Mouse (Mus musculus) lung, adult 2 months (tissue): Measurements from ENCODE around the gene Ext2. TPM values are rescaled to one million over a fixed set of nuclear protein-coding genes. Genes with fewer than 3 reads are reported as not detected.

ENCODE experiments used
- DNase-seq: peaks from one replicate; pipeline ENCODE4 v3.0.0; 2022
- H3K4me1 ChIP-seq: fragments of 200-500 bp; 2 replicates; pipeline ENCODE4 v1.6.1; 2011; ENCODE audit warnings: low read length; ENCODE audit not compliant: control insufficient read depth, insufficient read depth
- H3K4me3 ChIP-seq: fragments of 200-500 bp; replicated peaks from 2 replicates; pipeline ENCODE3; 2011; ENCODE audit warnings: low read depth, mild to moderate bottlenecking, control low read depth, low read length; ENCODE audit errors: extremely low read depth
- CTCF ChIP-seq: fragments of 200-500 bp; IDR thresholded peaks from 2 replicates; pipeline ENCODE4 v1.5.1; 2011; ENCODE audit warnings: mild to moderate bottlenecking, low read length, control low read depth; ENCODE audit not compliant: insufficient read depth
- POLR2A ChIP-seq: fragments of 200-500 bp; IDR thresholded peaks from 2 replicates; pipeline ENCODE4 v1.6.1; 2011; ENCODE audit warnings: low read depth, mild to moderate bottlenecking, control low read depth, low read length, borderline replicate concordance; ENCODE audit errors: extremely low read depth
- WGBS: fragments of 180-500 bp; shearing (Covaris S2); methylation state at CpG from one replicate; pipeline ENCODE4 v1.1.7; 2018; 5-methylcytosine and 5-hydroxymethylcytosine counted together
- polyA plus RNA-seq: library from polyadenylated mRNA; depleted of rRNA; stranded (reverse); fragments of >200 nt; gene quantifications from 2 replicates; pipeline ENCODE4 v1.2.3, GENCODE M21; 2012

Ext2 gene
- polyA plus RNA-seq, 1 experiment, result 59.5 TPM

- 5% methylated on average over 44 of the region's 44 CpGs for whole genome bisulfite sequencing
- peak; percentile 28 for DNase-seq
- H3K4me1 ChIP-seq, result peaks cover 5% of the 10 kb centered on the region; the same call in 1 of the 2 replicates
- TF ChIP-seq CTCF (no peak), POLR2A (no peak)
- H3K4me3 ChIP-seq, result no peak overlapping the region
Measured at GRCm38 (mm10) chr2:93647051-93647923, 175.1 kb downstream of the Ext2 start.

- H3K4me1 ChIP-seq, result peaks cover 5% of the 10 kb centered on the region; the same call in 1 of the 2 replicates
- WGBS, result 32% methylated on average over 33 of the region's 33 CpGs
- DNase-seq, result peak; percentile 39
- H3K4me3 ChIP-seq, result peak overlapping the region; percentile 25
- TF ChIP-seq CTCF (no peak), POLR2A (no peak)
Measured at GRCm38 (mm10) chr2:93645626-93646320, 176.6 kb downstream of the Ext2 start.

GRCm38 (mm10) chr2:93645197-93645596, 177.2 kb downstream of the Ext2 start:
- DNase-seq, result no peak
- 86% methylated on average over 10 of the region's 10 CpGs for WGBS
- H3K4me1 ChIP-seq, result peaks cover 5% of the 10 kb centered on the region; the same call in 1 of the 2 replicates
- no peak for TF ChIP-seq POLR2A
- no peak for TF ChIP-seq CTCF
- no peak overlapping the region for H3K4me3 ChIP-seq

GRCm38 (mm10) chr2:93644731-93645130, 177.6 kb downstream of the Ext2 start:
- 87% methylated on average over 6 of the region's 6 CpGs for WGBS
- DNase-seq, result no peak
- TF ChIP-seq CTCF, result no peak
- no peak for TF ChIP-seq POLR2A
- peaks cover 5% of the 10 kb centered on the region; the same call in 1 of the 2 replicates for H3K4me1 ChIP-seq
- no peak overlapping the region for H3K4me3 ChIP-seq

- WGBS, result 84% methylated on average over 4 of the region's 4 CpGs
- TF ChIP-seq POLR2A (no peak), CTCF (no peak)
- Histone ChIP-seq H3K4me1 (peaks cover 5% of the 10 kb centered on the region; the same call in 1 of the 2 replicates), H3K4me3 (no peak overlapping the region)
- DNase-seq, result no peak
Measured at GRCm38 (mm10) chr2:93644234-93644633, 178.1 kb downstream of the Ext2 start.

GRCm38 (mm10) chr2:93643403-93643780, 179.0 kb downstream of the Ext2 start:
- WGBS, result 8% methylated on average over 28 of the region's 28 CpGs
- peaks cover 5% of the 10 kb centered on the region; the same call in 1 of the 2 replicates for H3K4me1 ChIP-seq
- TF ChIP-seq CTCF (no peak), POLR2A (no peak)
- no peak for DNase-seq
- no peak overlapping the region for H3K4me3 ChIP-seq

GRCm38 (mm10) chr2:93634609-93635008, 187.8 kb downstream of the Ext2 start:
- no peak for TF ChIP-seq POLR2A
- DNase-seq, result no peak
- H3K4me1 ChIP-seq, result no peaks in the 10 kb centered on the region
- 92% methylated on average over 4 of the region's 4 CpGs for WGBS
- H3K4me3 ChIP-seq, result no peak overlapping the region

GRCm38 (mm10) chr2:93624665-93625408, 197.5 kb downstream of the Ext2 start:
- no peaks in the 10 kb centered on the region for H3K4me1 ChIP-seq
- TF ChIP-seq CTCF (no peak), POLR2A (no peak)
- DNase-seq, result no peak
- H3K4me3 ChIP-seq, result no peak overlapping the region
- WGBS, result 46% methylated on average over 13 of the region's 13 CpGs

GRCm38 (mm10) chr2:93619208-93619849, 203.0 kb downstream of the Ext2 start:
- no peak for TF ChIP-seq POLR2A
- TF ChIP-seq CTCF, result no peak
- no peak for DNase-seq
- H3K4me3 ChIP-seq, result no peak overlapping the region
- H3K4me1 ChIP-seq, result no peaks in the 10 kb centered on the region
- 66% methylated on average over 5 of the region's 5 CpGs for WGBS
